Comparison of ENCODE assay signal across 50 mouse cellular contexts in the genomic region with DNA sequence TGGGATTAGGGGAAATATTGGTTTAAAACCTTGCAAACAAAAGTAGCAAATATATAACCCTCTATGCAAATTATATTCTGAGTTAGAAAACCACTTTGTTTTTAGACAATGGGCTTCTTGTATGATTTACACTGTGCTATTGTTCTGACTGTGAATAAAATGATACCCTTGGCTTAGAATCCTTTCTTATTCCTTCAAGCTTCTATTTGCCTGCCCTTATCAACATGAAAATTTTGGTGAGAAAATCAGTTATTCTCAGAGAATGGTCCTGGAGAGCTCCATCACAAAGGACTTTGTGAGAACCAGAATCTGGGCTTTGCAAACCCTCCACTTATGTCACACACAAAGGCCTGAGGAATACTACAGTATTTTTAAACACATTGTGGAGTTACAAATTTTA. TPM values are rescaled to one million over a fixed set of nuclear protein-coding genes. Genes with fewer than 3 reads are reported as not detected.
"Had no signal": no experiment of that assay in that cellular context is flagged by ENCODE, and none has a peak within 500 bp of the region (broad histone marks: within the 10 kb centered on the region; RNA-seq: fewer than 3 reads in every experiment).

No protein-coding gene starts in this region.

- H3K4me2 ChIP-seq: heart, embryonic 11.5 days; heart, embryonic 12.5 days; heart, embryonic 13.5 days; heart, embryonic 15.5 days; hindbrain, embryonic 12.5 days; hindbrain, embryonic 13.5 days; hindbrain, embryonic 14.5 days; hindbrain, embryonic 15.5 days; intestine, embryonic 15.5 days; kidney, embryonic 15.5 days had no signal

- ATAC-seq: hindbrain, embryonic 16.5 days; hindbrain, postnatal 0 days; inflammation-experienced regulatory T-cells, adult 6 months; intestine, embryonic 15.5 days; intestine, embryonic 16.5 days; intestine, postnatal 0 days had no signal

- H3K36me3 ChIP-seq: heart, embryonic 12.5 days; heart, embryonic 13.5 days; heart, embryonic 15.5 days; hindbrain, embryonic 10.5 days; hindbrain, embryonic 12.5 days; hindbrain, embryonic 13.5 days; hindbrain, embryonic 15.5 days; intestine, embryonic 15.5 days; kidney, embryonic 15.5 days had no signal

- H3K27me3 ChIP-seq: heart, embryonic 12.5 days; heart, embryonic 13.5 days; heart, embryonic 15.5 days; hindbrain, embryonic 12.5 days; hindbrain, embryonic 13.5 days; hindbrain, embryonic 15.5 days; intestine, embryonic 15.5 days; kidney, embryonic 15.5 days had no signal

- H3K4me1 ChIP-seq: heart, embryonic 12.5 days; heart, embryonic 13.5 days; heart, embryonic 15.5 days; hindbrain, embryonic 10.5 days; hindbrain, embryonic 12.5 days; hindbrain, embryonic 13.5 days; hindbrain, embryonic 15.5 days; intestine, embryonic 15.5 days; kidney, embryonic 15.5 days had no signal

- H3K9ac ChIP-seq: heart, embryonic 12.5 days; heart, embryonic 13.5 days; heart, embryonic 15.5 days; hindbrain, embryonic 12.5 days; hindbrain, embryonic 13.5 days; hindbrain, embryonic 14.5 days; hindbrain, embryonic 15.5 days; intestine, embryonic 15.5 days; kidney, embryonic 15.5 days had no signal

- DNase-seq: heart, postnatal 10 days; heart, postnatal 14 days; heart, postnatal 36 days; heart, postnatal 4 days; kidney, adult 11 months; kidney, adult 18-20 months; kidney, adult 2 months; kidney, adult 8-10 months; kidney, adult 9 months; kidney, postnatal 10 days; kidney, postnatal 14 days; kidney, postnatal 25 days; kidney, postnatal 36 days; kidney, postnatal 4 days; layer of hippocampus, adult 9-11 months had no signal

- H3K9me3 ChIP-seq: heart, embryonic 12.5 days; heart, embryonic 13.5 days; heart, embryonic 15.5 days; hindbrain, embryonic 10.5 days; hindbrain, embryonic 12.5 days; hindbrain, embryonic 13.5 days; hindbrain, embryonic 15.5 days; intestine, embryonic 15.5 days; kidney, embryonic 15.5 days had no signal

- H3K27ac ChIP-seq: heart, embryonic 13.5 days; heart, embryonic 15.5 days; hindbrain, embryonic 10.5 days; hindbrain, embryonic 12.5 days; hindbrain, embryonic 13.5 days; hindbrain, embryonic 14.5 days; hindbrain, embryonic 15.5 days; hindbrain, postnatal 0 days; intestine, embryonic 15.5 days; kidney, embryonic 15.5 days; kidney, postnatal 0 days; left cerebral cortex, adult 2 months had no signal

- H3K4me3 ChIP-seq: heart, embryonic 12.5 days; heart, embryonic 13.5 days; heart, embryonic 15.5 days; hindbrain, embryonic 10.5 days; hindbrain, embryonic 12.5 days; hindbrain, embryonic 13.5 days; hindbrain, embryonic 15.5 days; intestine, embryonic 15.5 days; kidney, embryonic 15.5 days; left cerebral cortex, adult 2 months had no signal

RNA-seq across cellular contexts. Expression of a gene that starts 11.1 kb away (rescaled TPM):
- total RNA-seq: heart, postnatal 10 days; heart, postnatal 14 days; heart, postnatal 4 days; hematopoietic stem cell, adult 5-6 weeks had no signal
- polyA plus RNA-seq: heart, embryonic 11.5 days; heart, embryonic 12.5 days; heart, embryonic 14.5 days; hindbrain, embryonic 10.5 days; hindbrain, embryonic 11.5 days; inflammation-experienced regulatory T-cells, adult 6 months; intestine, embryonic 14.5 days; intestine, postnatal 0 days had no signal

RNA-seq across cellular contexts. Expression of a gene that starts 30.2 kb away (rescaled TPM):
- total RNA-seq: heart, postnatal 10 days; heart, postnatal 14 days; heart, postnatal 25 days; heart, postnatal 36 days; heart, postnatal 4 days; hematopoietic stem cell, adult 5-6 weeks; hindbrain, postnatal 0 days; layer of hippocampus, adult 18-20 months; layer of hippocampus, adult 8-10 months; layer of hippocampus, postnatal 10 days; layer of hippocampus, postnatal 14 days; layer of hippocampus, postnatal 25 days; left cerebral cortex, adult 18-20 months; left cerebral cortex, adult 2 months; left cerebral cortex, adult 8-10 months had no signal
- polyA plus RNA-seq: heart, embryonic 11.5 days; heart, embryonic 12.5 days; heart, embryonic 13.5 days; heart, embryonic 14.5 days; heart, embryonic 15.5 days; heart, embryonic 16.5 days; heart, postnatal 0 days; hindbrain, embryonic 10.5 days; hindbrain, embryonic 11.5 days; hindbrain, embryonic 12.5 days; hindbrain, embryonic 13.5 days; hindbrain, embryonic 14.5 days; hindbrain, embryonic 15.5 days; hindbrain, embryonic 16.5 days; hindbrain, postnatal 0 days; inflammation-experienced regulatory T-cells, adult 6 months; intestine, embryonic 14.5 days; intestine, embryonic 15.5 days; intestine, embryonic 16.5 days; intestine, postnatal 0 days; kidney, embryonic 14.5 days; kidney, embryonic 15.5 days; kidney, embryonic 16.5 days; kidney, postnatal 0 days; large intestine, adult 2 months had no signal
